Mouse (Mus musculus) embryonic facial prominence, embryonic 15.5 days (tissue): Measurements from ENCODE around the gene Pkp1. TPM values are rescaled to one million over a fixed set of nuclear protein-coding genes. Genes with fewer than 3 reads are reported as not detected.

ENCODE experiments used
- ATAC-seq: fragments of 200-750 bp; cut with Nextera tagmentation; 2 replicates; pipeline ENCODE4 v1.8.0; 2017; ENCODE audit warnings: low read depth, moderate TSS enrichment; ENCODE audit not compliant: insufficient number of reproducible peaks, low FRiP score, low TSS enrichment
- H3K27ac ChIP-seq: fragments of 300-500 bp; sonication (generic); replicated peaks from 2 replicates; pipeline ENCODE4 v1.5.1; 2015; ENCODE audit warnings: mild to moderate bottlenecking, inconsistent platforms
- H3K27me3 ChIP-seq: fragments of 300-500 bp; sonication (generic); 2 replicates; pipeline ENCODE4 v1.6.1; 2015; ENCODE audit warnings: inconsistent platforms
- H3K36me3 ChIP-seq: fragments of 300-500 bp; sonication (generic); 2 replicates; pipeline ENCODE4 v1.6.1; 2015; ENCODE audit warnings: mild to moderate bottlenecking, inconsistent platforms
- H3K4me1 ChIP-seq: fragments of 300-500 bp; sonication (generic); 2 replicates; pipeline ENCODE4 v1.6.1; 2015; ENCODE audit warnings: inconsistent platforms
- H3K4me2 ChIP-seq: fragments of 300-500 bp; sonication (generic); replicated peaks from 2 replicates; pipeline ENCODE4 v1.6.1; 2015; ENCODE audit warnings: mild to moderate bottlenecking, inconsistent platforms
- H3K4me3 ChIP-seq: fragments of 300-500 bp; sonication (generic); replicated peaks from 2 replicates; pipeline ENCODE4 v1.5.1; 2015; ENCODE audit warnings: mild to moderate bottlenecking, inconsistent platforms
- H3K9ac ChIP-seq: fragments of 300-500 bp; sonication (generic); 2 replicates; pipeline ENCODE4 v1.6.1; 2015; ENCODE audit warnings: inconsistent platforms
- H3K9me3 ChIP-seq: fragments of 300-500 bp; sonication (generic); replicated peaks from 2 replicates; pipeline ENCODE4 v1.6.1; 2016; ENCODE audit warnings: inconsistent platforms
- WGBS: fragments of 180-500 bp; shearing (Covaris S2); methylation state at CpG from one replicate; pipeline ENCODE4 v1.1.7; 2015; 5-methylcytosine and 5-hydroxymethylcytosine counted together
- polyA plus RNA-seq: library from polyadenylated mRNA; unstranded; fragments of >200 nt; fragmentation: Nextera tagmentation; extraction: Ambion mirVana; gene quantifications from 2 replicates; pipeline ENCODE4 v1.2.1, GENCODE M21; 2015

The Pkp1 gene
- polyA plus RNA-seq, 1 experiment from 2014 or later: 67.2 TPM

GRCm38 (mm10) chr1:135856070-135856469 is 62.9 kb downstream of the Pkp1 start:
- no peaks in the 10 kb centered on the region for H3K4me1 ChIP-seq
- H3K9me3 ChIP-seq: no peaks in the 10 kb centered on the region
- H3K27me3 ChIP-seq: no peaks in the 10 kb centered on the region
- no peak for ATAC-seq
- 54% methylated on average over 4 of the region's 4 CpGs for WGBS
- no peaks in the 10 kb centered on the region for H3K36me3 ChIP-seq
- no peak overlapping the region for H3K27ac ChIP-seq
- no peak overlapping the region for H3K4me2 ChIP-seq
- no peak overlapping the region for H3K4me3 ChIP-seq
- no peak overlapping the region for H3K9ac ChIP-seq

- Histone ChIP-seq H3K4me2 (no peak overlapping the region), H3K4me3 (no peak overlapping the region), H3K27ac (no peak overlapping the region), H3K27me3 (no peaks in the 10 kb centered on the region), H3K9me3 (no peaks in the 10 kb centered on the region), H3K4me1 (no peaks in the 10 kb centered on the region), H3K9ac (no peak overlapping the region), H3K36me3 (no peaks in the 10 kb centered on the region)
- WGBS: 90% methylated on average over 1 of the region's 1 CpGs
- no peak for ATAC-seq
Observed at GRCm38 (mm10) chr1:135855344-135855687, 63.7 kb downstream of the Pkp1 start.

GRCm38 (mm10) chr1:135854591-135855343 is 64.2 kb downstream of the Pkp1 start:
- Histone ChIP-seq H3K4me2 (no peak overlapping the region), H3K9ac (no peak overlapping the region), H3K27ac (no peak overlapping the region), H3K9me3 (no peaks in the 10 kb centered on the region), H3K4me3 (no peak overlapping the region), H3K27me3 (no peaks in the 10 kb centered on the region), H3K4me1 (no peaks in the 10 kb centered on the region), H3K36me3 (no peaks in the 10 kb centered on the region)
- 81% methylated on average over 6 of the region's 6 CpGs for WGBS
- ATAC-seq: no peak

GRCm38 (mm10) chr1:135853200-135853599 is 65.8 kb downstream of the Pkp1 start:
- H3K36me3 ChIP-seq: no peaks in the 10 kb centered on the region
- H3K27me3 ChIP-seq: no peaks in the 10 kb centered on the region
- no peak overlapping the region for H3K4me2 ChIP-seq
- ATAC-seq: no peak
- WGBS: 83% methylated on average over 4 of the region's 4 CpGs
- no peak overlapping the region for H3K4me3 ChIP-seq
- H3K9me3 ChIP-seq: no peaks in the 10 kb centered on the region
- no peaks in the 10 kb centered on the region for H3K4me1 ChIP-seq
- no peak overlapping the region for H3K27ac ChIP-seq
- no peak overlapping the region for H3K9ac ChIP-seq

- H3K4me2 ChIP-seq: no peak overlapping the region
- no peak overlapping the region for H3K27ac ChIP-seq
- H3K4me3 ChIP-seq: no peak overlapping the region
- H3K36me3 ChIP-seq: no peaks in the 10 kb centered on the region
- H3K27me3 ChIP-seq: no peaks in the 10 kb centered on the region
- H3K9me3 ChIP-seq: no peaks in the 10 kb centered on the region
- 49% methylated on average over 13 of the region's 13 CpGs for WGBS
- ATAC-seq: no peak
- H3K4me1 ChIP-seq: no peaks in the 10 kb centered on the region
- no peak overlapping the region for H3K9ac ChIP-seq
Observed at GRCm38 (mm10) chr1:135852044-135852756, 66.8 kb downstream of the Pkp1 start.

- Histone ChIP-seq H3K9me3 (no peaks in the 10 kb centered on the region), H3K27ac (no peak overlapping the region), H3K4me1 (no peaks in the 10 kb centered on the region), H3K36me3 (no peaks in the 10 kb centered on the region), H3K4me3 (no peak overlapping the region), H3K9ac (no peak overlapping the region), H3K27me3 (no peaks in the 10 kb centered on the region), H3K4me2 (no peak overlapping the region)
- WGBS: 71% methylated on average over 12 of the region's 12 CpGs
- ATAC-seq: no peak
Observed at GRCm38 (mm10) chr1:135850722-135851512, 68.1 kb downstream of the Pkp1 start.

GRCm38 (mm10) chr1:135847611-135848351 is 71.2 kb downstream of the Pkp1 start:
- Histone ChIP-seq H3K9ac (no peak overlapping the region), H3K4me1 (0 out of 2 replicates have a peak, but pooled peaks cover 4% of the 10 kb centered on the region), H3K27ac (no peak overlapping the region), H3K27me3 (no peaks in the 10 kb centered on the region), H3K4me2 (no peak overlapping the region), H3K9me3 (no peaks in the 10 kb centered on the region), H3K36me3 (no peaks in the 10 kb centered on the region), H3K4me3 (no peak overlapping the region)
- 81% methylated on average over 17 of the region's 17 CpGs for WGBS
- no peak for ATAC-seq

- H3K9me3 ChIP-seq: no peaks in the 10 kb centered on the region
- 0 out of 2 replicates have a peak, but pooled peaks cover 4% of the 10 kb centered on the region for H3K4me1 ChIP-seq
- H3K9ac ChIP-seq: no peak overlapping the region
- H3K27me3 ChIP-seq: no peaks in the 10 kb centered on the region
- H3K4me2 ChIP-seq: no peak overlapping the region
- 29% methylated on average over 6 of the region's 6 CpGs for WGBS
- H3K27ac ChIP-seq: no peak overlapping the region
- ATAC-seq: no peak
- no peaks in the 10 kb centered on the region for H3K36me3 ChIP-seq
- H3K4me3 ChIP-seq: no peak overlapping the region
Observed at GRCm38 (mm10) chr1:135847139-135847562, 71.9 kb downstream of the Pkp1 start.

GRCm38 (mm10) chr1:135846632-135847031 is 72.4 kb downstream of the Pkp1 start:
- H3K4me2 ChIP-seq: no peak overlapping the region
- H3K27me3 ChIP-seq: no peaks in the 10 kb centered on the region
- H3K36me3 ChIP-seq: no peaks in the 10 kb centered on the region
- H3K27ac ChIP-seq: no peak overlapping the region
- no peaks in the 10 kb centered on the region for H3K9me3 ChIP-seq
- 0 out of 2 replicates have a peak, but pooled peaks cover 4% of the 10 kb centered on the region for H3K4me1 ChIP-seq
- no peak overlapping the region for H3K9ac ChIP-seq
- ATAC-seq: no peak
- WGBS: 69% methylated on average over 5 of the region's 5 CpGs
- no peak overlapping the region for H3K4me3 ChIP-seq

- ATAC-seq: no peak
- 60% methylated on average over 6 of the region's 6 CpGs for WGBS
- H3K9ac ChIP-seq: no peak overlapping the region
- H3K36me3 ChIP-seq: no peaks in the 10 kb centered on the region
- H3K27ac ChIP-seq: no peak overlapping the region
- no peak overlapping the region for H3K4me3 ChIP-seq
- no peaks in the 10 kb centered on the region for H3K27me3 ChIP-seq
- H3K9me3 ChIP-seq: no peaks in the 10 kb centered on the region
- H3K4me2 ChIP-seq: no peak overlapping the region
- H3K4me1 ChIP-seq: 0 out of 2 replicates have a peak, but pooled peaks cover 4% of the 10 kb centered on the region
Observed at GRCm38 (mm10) chr1:135844481-135844880, 74.5 kb downstream of the Pkp1 start.
